Mouse (Mus musculus) testis, adult 2 months (tissue): ENCODE results near the gene Ushbp1. TPM values are rescaled to one million over a fixed set of nuclear protein-coding genes. Genes with fewer than 3 reads are reported as not detected.

Experiments used
- H3K27ac ChIP-seq: fragments of 200-500 bp; 2 replicates; pipeline ENCODE4 v1.5.1; 2012; ENCODE audit warnings: low read depth, low read length; ENCODE audit not compliant: control insufficient read depth, insufficient read depth
- H3K27me3 ChIP-seq: fragments of 200-500 bp; 2 replicates; pipeline ENCODE4 v1.6.1; 2012; ENCODE audit warnings: mild to moderate bottlenecking, low read length, moderate library complexity; ENCODE audit not compliant: control insufficient read depth, insufficient read depth
- H3K36me3 ChIP-seq: fragments of 200-500 bp; 2 replicates; pipeline ENCODE4 v1.6.1; 2012; ENCODE audit warnings: mild to moderate bottlenecking, low read length; ENCODE audit not compliant: control insufficient read depth, insufficient read depth
- H3K4me1 ChIP-seq: fragments of 200-500 bp; 2 replicates; pipeline ENCODE4 v1.6.1; 2012; ENCODE audit warnings: low read length; ENCODE audit not compliant: control insufficient read depth, insufficient read depth
- H3K4me3 ChIP-seq: fragments of 200-500 bp; 2 replicates; pipeline ENCODE4 v1.5.1; 2012; ENCODE audit warnings: low read depth, mild to moderate bottlenecking, low read length, moderate library complexity, mixed read lengths; ENCODE audit not compliant: control insufficient read depth
- CTCF ChIP-seq: fragments of 200-500 bp; IDR thresholded peaks from 2 replicates; pipeline ENCODE4 v1.5.1; 2012; ENCODE audit warnings: low read depth, mild to moderate bottlenecking, inconsistent platforms, low read length, moderate library complexity; ENCODE audit not compliant: control insufficient read depth, insufficient read depth, insufficient replicate concordance
- POLR2A ChIP-seq: fragments of 200-500 bp; IDR thresholded peaks from 2 replicates; pipeline ENCODE4 v1.6.1; 2012; ENCODE audit warnings: low read depth, mild to moderate bottlenecking, inconsistent platforms, low read length, moderate library complexity; ENCODE audit not compliant: control insufficient read depth
- polyA plus RNA-seq: library from polyadenylated mRNA; depleted of rRNA; stranded (reverse); fragments of >200 nt; gene quantifications from 2 replicates; pipeline ENCODE4 v1.2.3, GENCODE M21; 2012

Ushbp1 gene
- polyA plus RNA-seq, 1 experiment: 1.3 TPM

GRCm38 (mm10) chr8:71380178-71381171 is 15.1 kb downstream of the Ushbp1 start:
- Histone ChIP-seq H3K27me3 (no peaks in the 10 kb centered on the region), H3K36me3 (no peaks in the 10 kb centered on the region), H3K4me1 (peaks cover 23% of the 10 kb centered on the region), H3K4me3 (peak overlapping the region; percentile 71), H3K27ac (no peak overlapping the region)
- TF ChIP-seq CTCF (no peak), POLR2A (no peak)

DNA sequence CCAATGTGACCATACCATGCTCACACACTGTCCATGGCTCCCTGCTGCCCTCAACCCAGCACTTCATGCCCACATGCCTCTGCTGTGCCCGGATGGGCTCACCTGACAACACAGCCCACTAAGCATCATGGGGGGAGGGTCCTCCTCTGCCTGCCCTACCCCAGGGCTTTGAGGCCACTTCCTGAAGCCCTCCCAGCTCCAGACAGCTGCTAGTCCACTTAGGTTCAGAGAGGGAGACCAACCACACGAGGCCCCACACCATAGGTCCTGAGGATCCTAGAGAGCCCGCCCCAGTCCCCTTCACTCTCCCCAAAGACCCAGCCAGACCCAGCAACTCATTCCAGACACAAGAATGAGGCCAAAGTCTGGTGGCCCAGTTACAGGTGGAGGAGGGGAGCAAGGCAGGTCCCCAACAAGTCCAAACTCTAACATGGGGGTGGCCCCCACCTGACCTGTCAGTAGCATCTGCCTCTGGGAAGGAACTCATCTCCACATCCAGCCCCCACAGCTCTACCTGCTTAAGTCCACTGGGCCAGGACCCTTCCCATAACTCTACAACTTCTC is 16.0 kb downstream of the Ushbp1 start:
- Histone ChIP-seq H3K27me3 (no peaks in the 10 kb centered on the region), H3K4me3 (no peak overlapping the region), H3K36me3 (no peaks in the 10 kb centered on the region), H3K4me1 (peaks cover 23% of the 10 kb centered on the region), H3K27ac (no peak overlapping the region)
- no peak for TF ChIP-seq CTCF
- no peak for TF ChIP-seq POLR2A

DNA sequence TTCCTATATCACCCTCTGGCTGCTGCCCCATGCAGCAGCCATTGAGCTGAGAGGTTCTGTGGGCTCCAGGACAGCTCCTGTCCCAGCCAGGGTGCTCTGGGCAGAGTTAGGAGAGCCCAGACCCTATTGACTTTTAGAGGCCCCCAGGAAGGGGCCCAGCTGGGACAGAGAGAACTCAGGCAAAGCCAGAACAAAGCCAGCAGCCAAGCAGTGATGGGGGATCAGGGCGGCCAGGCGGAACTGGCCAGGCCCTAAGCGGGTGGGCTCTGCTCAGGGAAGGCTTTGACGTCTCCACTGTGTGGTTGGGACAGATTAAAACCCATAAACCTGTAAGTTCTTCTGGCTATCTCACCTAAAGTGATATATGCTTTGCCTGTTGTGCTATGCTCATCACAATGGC is 16.6 kb downstream of the Ushbp1 start:
- Histone ChIP-seq H3K4me1 (peaks cover 23% of the 10 kb centered on the region), H3K27ac (no peak overlapping the region), H3K36me3 (no peaks in the 10 kb centered on the region), H3K4me3 (no peak overlapping the region), H3K27me3 (no peaks in the 10 kb centered on the region)
- TF ChIP-seq POLR2A: no peak
- no peak for TF ChIP-seq CTCF

DNA sequence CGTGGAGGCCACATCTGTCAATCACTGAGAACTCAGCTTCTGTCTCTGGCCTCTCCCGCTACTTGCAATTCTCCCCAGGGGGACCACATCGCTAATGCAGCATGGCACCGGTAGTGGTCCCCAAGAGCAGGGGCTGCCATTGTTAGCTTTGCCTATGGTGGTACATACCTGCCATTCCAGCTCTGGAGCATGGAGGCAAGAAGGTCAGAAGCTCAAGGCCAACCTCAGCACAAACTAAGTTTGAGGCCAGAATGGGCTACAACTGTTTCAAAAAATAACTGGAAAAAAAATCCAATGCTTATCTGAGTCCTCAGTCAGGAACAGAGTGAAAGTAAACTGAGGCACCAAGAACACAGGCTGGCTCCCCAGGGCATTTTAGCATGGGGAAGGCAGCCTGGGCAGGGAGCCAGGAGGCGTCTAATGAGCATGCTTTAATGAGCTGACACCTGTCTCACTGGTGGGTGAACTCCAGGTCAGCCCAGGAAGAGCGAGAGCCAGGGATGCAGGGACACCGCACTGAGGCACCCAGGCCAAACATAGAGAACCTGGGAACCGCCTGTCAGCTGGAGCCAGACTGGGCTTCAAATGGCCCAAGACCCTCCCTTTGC is 19.1 kb downstream of the Ushbp1 start:
- Histone ChIP-seq H3K4me3 (no peak overlapping the region), H3K36me3 (no peaks in the 10 kb centered on the region), H3K4me1 (peaks cover 20% of the 10 kb centered on the region), H3K27me3 (no peaks in the 10 kb centered on the region), H3K27ac (no peak overlapping the region)
- TF ChIP-seq POLR2A (no peak), CTCF (no peak)

DNA sequence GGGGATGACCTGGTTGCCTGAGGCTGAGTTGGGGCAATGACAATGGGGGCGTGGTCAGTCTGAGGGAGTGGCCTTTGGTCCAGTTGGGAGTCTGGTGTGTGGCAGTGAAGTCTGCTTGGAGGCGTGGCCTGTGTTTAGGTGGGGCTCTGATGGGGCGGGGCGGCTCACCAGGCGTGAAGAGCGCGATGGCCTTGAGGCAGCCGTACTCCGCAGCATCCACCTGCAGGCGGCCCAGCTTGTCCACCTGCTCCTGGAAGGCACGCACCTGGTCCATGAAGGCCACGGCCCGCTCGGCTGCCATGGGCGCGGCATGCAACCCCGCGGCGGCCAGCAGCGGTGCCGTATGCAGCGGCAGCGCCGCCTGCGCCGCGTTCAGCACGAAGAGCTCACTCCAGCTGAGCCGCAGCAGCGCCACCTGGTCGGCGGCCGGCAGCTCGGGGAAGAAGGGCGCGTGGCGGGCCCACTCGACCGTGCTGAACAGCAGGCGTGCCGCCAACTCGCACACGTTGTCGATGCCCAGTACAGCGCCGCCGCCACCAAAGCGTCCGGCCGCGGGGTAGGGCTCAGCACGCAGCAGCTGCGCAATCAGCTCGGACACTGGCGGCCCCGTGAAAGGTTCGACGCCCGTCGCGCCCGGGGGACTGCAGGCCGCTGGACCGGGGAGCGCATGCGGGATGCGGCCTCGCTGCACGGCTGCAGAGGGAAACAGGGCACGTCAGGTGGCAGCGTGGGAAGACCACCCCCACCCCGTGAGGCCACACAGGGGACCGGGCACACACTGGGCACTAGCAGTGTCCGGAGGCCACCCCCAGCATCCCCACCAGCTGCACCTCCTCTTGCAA is 19.8 kb downstream of the Ushbp1 start:
- TF ChIP-seq CTCF (no peak), POLR2A (peak; percentile 42; the same call in 1 of the 2 replicates)
- no peaks in the 10 kb centered on the region for H3K36me3 ChIP-seq

DNA sequence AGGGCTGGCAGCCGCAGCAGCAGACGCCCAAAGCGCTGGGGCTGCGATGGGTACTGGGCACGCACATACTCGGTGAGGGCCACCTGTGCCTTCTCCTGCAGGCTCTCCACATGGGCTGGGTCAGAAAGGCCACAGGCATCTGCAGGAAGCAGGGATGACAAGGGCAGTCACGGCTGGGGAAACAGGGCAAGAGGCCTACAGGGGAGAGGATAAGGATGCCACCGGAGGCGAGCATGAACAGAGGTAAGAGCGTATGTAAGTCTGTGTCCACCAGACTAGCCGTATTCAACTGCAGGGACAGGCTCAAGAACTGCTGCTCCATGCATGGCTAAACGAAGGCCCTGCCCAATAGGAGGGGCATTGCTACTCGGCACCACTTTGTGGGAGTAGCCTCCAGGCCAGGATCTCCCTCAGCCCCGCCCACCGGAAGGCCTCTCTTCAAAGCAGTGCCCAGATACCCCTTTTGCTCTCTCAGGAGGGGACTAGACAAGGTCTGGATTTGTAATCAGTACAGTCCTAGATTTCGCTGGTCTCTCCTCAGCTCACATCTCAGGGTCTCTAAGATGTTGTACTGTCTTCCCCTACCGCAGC is 20.9 kb downstream of the Ushbp1 start:
- TF ChIP-seq CTCF (no peak), POLR2A (no peak)
- Histone ChIP-seq H3K36me3 (no peaks in the 10 kb centered on the region), H3K4me3 (no peak overlapping the region), H3K27me3 (no peaks in the 10 kb centered on the region), H3K4me1 (peaks cover 11% of the 10 kb centered on the region), H3K27ac (no peak overlapping the region)

More for the DNA sequence above, 19.8 kb downstream of the Ushbp1 start:
- Histone ChIP-seq H3K27ac (no peak overlapping the region), H3K4me1 (peaks cover 17% of the 10 kb centered on the region), H3K4me3 (peak overlapping the region; percentile 1; the same call in 1 of the 2 replicates), H3K27me3 (no peaks in the 10 kb centered on the region)
